Mouse (Mus musculus) stomach, postnatal 0 days (tissue): Measurements from ENCODE around the gene Usf3. TPM values are rescaled to one million over a fixed set of nuclear protein-coding genes. Genes with fewer than 3 reads are reported as not detected.

Experiments used
- ATAC-seq: fragments of 200-750 bp; cut with Nextera tagmentation; 2 replicates; pipeline ENCODE4 v1.8.0; 2017; ENCODE audit not compliant: low FRiP score, low TSS enrichment
- DNase-seq: peaks from one replicate; pipeline ENCODE4 v3.0.0-alpha.2; 2016; ENCODE audit warnings: low spot score
- H3K27ac ChIP-seq: fragments of 300-500 bp; sonication (generic); replicated peaks from 2 replicates; pipeline ENCODE4 v1.5.1; 2014; ENCODE audit warnings: mild to moderate bottlenecking, control low read depth
- H3K27me3 ChIP-seq: fragments of 300-500 bp; sonication (generic); 2 replicates; pipeline ENCODE4 v1.6.1; 2014; ENCODE audit warnings: low read length; ENCODE audit not compliant: control insufficient read depth, insufficient read depth
- H3K36me3 ChIP-seq: fragments of 300-500 bp; sonication (generic); 2 replicates; pipeline ENCODE4 v1.6.1; 2014; ENCODE audit warnings: low read length, mixed read lengths; ENCODE audit not compliant: control insufficient read depth, insufficient read depth
- H3K4me1 ChIP-seq: fragments of 300-500 bp; sonication (generic); replicated peaks from 2 replicates; pipeline ENCODE4 v1.6.1; 2014; ENCODE audit warnings: antibody characterized with exemption; ENCODE audit not compliant: control insufficient read depth, insufficient read depth
- H3K4me2 ChIP-seq: fragments of 300-500 bp; sonication (generic); replicated peaks from 2 replicates; pipeline ENCODE4 v1.6.1; 2014; ENCODE audit warnings: low read depth, mild to moderate bottlenecking, control low read depth, moderate library complexity
- H3K4me3 ChIP-seq: fragments of 300-500 bp; sonication (generic); 2 replicates; pipeline ENCODE4 v1.5.1; 2014; ENCODE audit warnings: low read depth, low read length, control low read depth
- H3K9ac ChIP-seq: fragments of 300-500 bp; sonication (generic); 2 replicates; pipeline ENCODE4 v1.6.1; 2014; ENCODE audit warnings: mild to moderate bottlenecking, low read length, control low read depth, mixed read lengths
- H3K9me3 ChIP-seq: fragments of 300-500 bp; sonication (generic); 2 replicates; pipeline ENCODE4 v1.6.1; 2016; ENCODE audit warnings: low read length; ENCODE audit not compliant: control insufficient read depth
- CTCF ChIP-seq: IDR thresholded peaks from 2 replicates; pipeline ENCODE4 v1.5.1; 2016; ENCODE audit warnings: antibody characterized with exemption, low read depth, mild to moderate bottlenecking, moderate library complexity
- EP300 ChIP-seq: optimal IDR thresholded peaks from 2 replicates; pipeline ENCODE3; 2016; ENCODE audit warnings: antibody characterized with exemption
- WGBS: fragments of 180-500 bp; shearing (Covaris S2); extraction: QIAGEN DNeasy Blood & Tissue Kit; methylation state at CpG from one replicate; pipeline ENCODE4 v1.1.7; 2014; 5-methylcytosine and 5-hydroxymethylcytosine counted together
- polyA plus RNA-seq: library from polyadenylated mRNA; unstranded; fragments of >200 nt; fragmentation: Nextera tagmentation; extraction: Ambion mirVana; gene quantifications from 2 replicates; pipeline ENCODE4 v1.2.1, GENCODE M21; 2015

Gene Usf3
- polyA plus RNA-seq, 1 experiment from 2014 or later: 2.0 TPM

DNA sequence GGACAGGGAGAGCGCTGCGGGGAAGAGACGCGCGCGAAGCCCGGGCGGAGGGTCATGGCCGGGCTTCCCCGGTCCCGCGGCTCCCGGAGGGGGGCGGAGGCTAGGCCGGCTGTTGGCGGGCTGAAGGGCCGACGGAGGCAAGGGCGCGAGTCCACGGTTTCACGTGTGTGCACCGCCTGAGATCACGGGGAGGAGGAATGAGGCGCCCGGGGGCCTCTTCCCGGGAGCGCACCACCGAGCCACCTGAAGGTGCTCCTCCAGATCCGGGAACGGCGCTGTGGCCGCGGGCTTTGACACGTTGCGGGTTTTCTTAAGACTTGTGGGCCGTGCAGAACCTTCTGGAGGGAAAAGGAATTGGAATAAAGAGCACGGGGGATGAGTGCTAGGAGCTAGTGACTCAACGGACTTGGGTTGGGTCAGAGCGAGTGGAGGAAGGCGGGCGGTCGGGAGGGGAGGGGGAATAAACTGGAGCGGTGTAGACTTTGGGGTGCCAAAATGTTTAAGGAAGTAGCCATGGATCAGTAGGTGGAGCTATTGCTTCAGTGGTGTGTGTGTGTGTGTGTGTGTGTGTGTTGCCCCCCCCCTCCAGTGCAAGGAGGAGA is 32.8 kb upstream of the Usf3 start:
- Histone ChIP-seq H3K4me3 (peak overlapping the region; percentile 97), H3K36me3 (no peaks in the 10 kb centered on the region), H3K4me2 (peak overlapping the region; percentile 78), H3K27me3 (no peaks in the 10 kb centered on the region), H3K9me3 (no peaks in the 10 kb centered on the region), H3K4me1 (0 out of 2 replicates have a peak, but pooled peaks cover 3% of the 10 kb centered on the region), H3K9ac (peak overlapping the region; percentile 97), H3K27ac (peak overlapping the region; percentile 100)
- ATAC-seq: peak; percentile 87
- peak; percentile 86 for DNase-seq
- WGBS: under 1% methylated on average over 39 of the region's 44 CpGs
- TF ChIP-seq EP300 (peak; percentile 17), CTCF (peak; percentile 73)

- H3K4me1 ChIP-seq: 0 out of 2 replicates have a peak, but pooled peaks cover 3% of the 10 kb centered on the region
- H3K27me3 ChIP-seq: no peaks in the 10 kb centered on the region
- peak overlapping the region; percentile 97; the same call in 1 of the 2 replicates for H3K4me3 ChIP-seq
- no peak for DNase-seq
- peak overlapping the region; percentile 73 for H3K27ac ChIP-seq
- TF ChIP-seq EP300 (no peak), CTCF (peak; percentile 34)
- no peaks in the 10 kb centered on the region for H3K36me3 ChIP-seq
- H3K4me2 ChIP-seq: peak overlapping the region; percentile 78
- ATAC-seq: no peak
- H3K9me3 ChIP-seq: no peaks in the 10 kb centered on the region
- H3K9ac ChIP-seq: peak overlapping the region; percentile 47; the same call in 1 of the 2 replicates
- WGBS: 12% methylated on average over 6 of the region's 6 CpGs
Observed at GRCm38 (mm10) chr16:44141483-44141882, 31.6 kb upstream of the Usf3 start.

- ATAC-seq (no peak), DNase-seq (no peak)
- H3K27me3 ChIP-seq: no peaks in the 10 kb centered on the region
- 76% methylated on average over 1 of the region's 1 CpGs for WGBS
- no peak overlapping the region for H3K4me2 ChIP-seq
- H3K27ac ChIP-seq: no peak overlapping the region
- H3K9ac ChIP-seq: no peak overlapping the region
- H3K4me3 ChIP-seq: no peak overlapping the region
- H3K9me3 ChIP-seq: no peaks in the 10 kb centered on the region
- no peaks in the 10 kb centered on the region for H3K36me3 ChIP-seq
- no peak for TF ChIP-seq EP300
- TF ChIP-seq CTCF: peak; percentile 66
- H3K4me1 ChIP-seq: no peaks in the 10 kb centered on the region
Observed at GRCm38 (mm10) chr16:44149002-44149767, 23.9 kb upstream of the Usf3 start.

- Histone ChIP-seq H3K4me3 (no peak overlapping the region), H3K27me3 (no peaks in the 10 kb centered on the region), H3K4me1 (no peaks in the 10 kb centered on the region), H3K4me2 (no peak overlapping the region), H3K27ac (no peak overlapping the region), H3K9ac (no peak overlapping the region), H3K9me3 (no peaks in the 10 kb centered on the region), H3K36me3 (peaks cover 3% of the 10 kb centered on the region; the same call in 1 of the 2 replicates)
- WGBS: 69% methylated on average over 6 of the region's 6 CpGs
- no peak for TF ChIP-seq EP300
- peak; percentile 32; the same call in 1 of the 2 replicates for TF ChIP-seq CTCF
- ATAC-seq: no peak
- DNase-seq: no peak
Observed at GRCm38 (mm10) chr16:44154497-44155057, 18.5 kb upstream of the Usf3 start.

GRCm38 (mm10) chr16:44159325-44159724 is 13.7 kb upstream of the Usf3 start:
- no peaks in the 10 kb centered on the region for H3K4me1 ChIP-seq
- H3K27ac ChIP-seq: no peak overlapping the region
- ATAC-seq: no peak
- TF ChIP-seq CTCF: no peak
- TF ChIP-seq EP300: no peak
- H3K4me2 ChIP-seq: no peak overlapping the region
- 59% methylated on average over 7 of the region's 7 CpGs for WGBS
- no peak for DNase-seq
- H3K27me3 ChIP-seq: no peaks in the 10 kb centered on the region
- H3K36me3 ChIP-seq: peaks cover 3% of the 10 kb centered on the region; the same call in 1 of the 2 replicates
- H3K9me3 ChIP-seq: no peaks in the 10 kb centered on the region
- H3K4me3 ChIP-seq: no peak overlapping the region
- H3K9ac ChIP-seq: no peak overlapping the region
